Mouse (Mus musculus) erythroblast, embryonic 14.5 days (primary cell): ENCODE data around the gene Adamts2.

Experiments used
- GATA1 ChIP-seq: IDR thresholded peaks from 2 replicates; pipeline ENCODE4 v1.6.1; 2012; ENCODE audit warnings: low read length, inconsistent platforms, mixed read lengths
- TAL1 ChIP-seq: IDR thresholded peaks from 3 replicates; pipeline ENCODE4 v1.6.1; 2012; ENCODE audit warnings: low read length, inconsistent platforms, mixed read lengths

DNA sequence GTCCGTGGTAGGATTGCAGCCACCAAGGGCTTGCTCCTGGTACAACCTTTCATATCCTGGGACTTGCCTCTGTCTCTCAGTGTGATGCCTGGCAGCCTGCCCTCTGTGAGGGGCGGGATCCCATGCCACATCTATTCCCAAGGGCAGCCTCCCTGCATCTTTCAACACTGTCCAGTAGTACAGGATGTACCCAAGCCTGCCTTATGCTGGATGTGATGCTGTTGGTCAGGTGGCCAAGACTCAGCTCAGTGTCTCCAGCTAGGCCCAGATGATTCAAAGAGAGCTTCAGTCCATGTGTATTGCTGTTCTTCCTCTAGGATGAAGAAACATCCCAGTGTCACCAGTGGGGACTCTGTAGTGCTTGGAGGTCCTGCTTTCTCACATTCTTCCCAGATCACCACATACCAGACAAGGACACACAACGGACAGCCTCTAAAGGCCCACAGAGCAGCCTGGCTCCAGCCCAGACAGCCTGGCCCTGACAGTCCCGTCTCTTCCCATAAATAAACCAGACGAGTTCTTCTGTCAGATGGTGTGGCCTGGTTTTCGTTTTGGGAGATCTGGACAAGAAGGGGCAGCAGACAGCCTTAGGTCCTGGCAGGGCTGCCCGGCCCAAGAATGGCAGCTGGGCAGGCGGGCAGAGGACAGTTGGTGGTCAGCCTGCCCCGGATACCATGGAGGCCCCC is 52.0 kb downstream of the Adamts2 start:
- TF ChIP-seq GATA1: no peak
- TF ChIP-seq TAL1: no peak
